Mouse (Mus musculus) gastrocnemius, postnatal 10 days (tissue): ENCODE results near the gene Fam19a1. TPM values are rescaled to one million over a fixed set of nuclear protein-coding genes. Genes with fewer than 3 reads are reported as not detected.

Source experiments
- total RNA-seq, 2 experiments: library from RNA; stranded (reverse); gene quantifications; 2 replicates each; pipeline ENCODE4 v1.2.3; 2021

The Fam19a1 gene
- total RNA-seq, 2 experiments from 2014 or later: 0.09 to 0.11 TPM

Other genes with a start within 250 kb of the Fam19a1 start
- not detected for gene 1700123L14Rik, start 53.1 kb downstream of the Fam19a1 start, total RNA-seq